ENCODE assay signal across 8 mouse cellular contexts in the genomic region with DNA sequence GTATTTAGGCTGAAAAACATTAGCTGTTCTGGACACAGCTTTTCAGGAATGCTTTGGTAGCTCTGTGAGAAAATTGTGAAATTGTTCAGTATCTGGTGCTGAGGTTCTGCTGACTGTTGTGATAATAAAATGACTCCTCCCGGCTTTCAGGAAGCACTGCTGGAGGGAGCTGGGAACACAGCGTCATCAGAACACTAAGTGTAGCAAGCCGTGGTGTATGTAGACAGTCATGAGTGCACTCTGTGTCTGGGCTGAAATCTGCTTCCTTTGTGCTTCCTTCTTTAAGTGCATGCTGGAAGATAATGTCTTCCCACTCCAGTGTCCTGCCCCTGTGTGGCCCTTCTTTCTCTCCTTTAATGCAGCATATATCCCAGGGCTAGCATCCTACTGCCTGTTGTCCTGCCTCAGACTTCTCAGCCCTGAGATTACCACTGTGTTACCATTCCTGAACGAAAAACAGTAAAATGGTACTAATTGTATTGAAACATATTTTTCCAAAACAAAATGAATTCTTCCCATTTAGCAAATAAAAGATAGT. TPM values are rescaled to one million over a fixed set of nuclear protein-coding genes. Genes with fewer than 3 reads are reported as not detected.
A peak's percentile ranks its signal among the peaks of the same experiment; 100 is the strongest.
DNase-seq lines count a peak whose midpoint lies in the region; ATAC-seq lines count a peak whose summit lies in the region.

No protein-coding gene starts in this region.

- WGBS in hindbrain, embryonic 12.5 days: 12% methylated on average over 4 of the region's 4 CpGs

- no peaks in the 10 kb centered on the region for H3K27me3 ChIP-seq in hindbrain, embryonic 12.5 days

- H3K9ac ChIP-seq in hindbrain, embryonic 12.5 days: no peak overlapping the region

- H3K36me3 ChIP-seq in hindbrain, embryonic 12.5 days: no peaks in the 10 kb centered on the region

- no peaks in the 10 kb centered on the region for H3K9me3 ChIP-seq in hindbrain, embryonic 12.5 days (replicated peaks)

- H3K4me2 ChIP-seq in hindbrain, embryonic 12.5 days (replicated peaks): no peak overlapping the region

- 0 out of 2 replicates have a peak, but pooled peaks have one; percentile 38 for ATAC-seq in hindbrain, embryonic 12.5 days (ENCODE audit: low FRiP score)
- ATAC-seq in megakaryocyte, adult 5-6 weeks (ENCODE audit: poor library complexity, severe bottlenecking): peak; percentile 43; the same call in 1 of the 2 replicates

- H3K4me3 ChIP-seq in hindbrain, embryonic 12.5 days: no peak overlapping the region

- DNase-seq in layer of hippocampus, adult 18-20 months (ENCODE audit: low spot score in 2 of 2): peak; percentile 30 to 43
- DNase-seq in layer of hippocampus, postnatal 10 days (ENCODE audit: low spot score in 2 of 2): no peak
- peak; percentile 56 for DNase-seq in fibroblast of lung, adult 2 months (ENCODE audit: low read depth)
- DNase-seq in right cerebral cortex, postnatal 14 days: no peak
- DNase-seq in right cerebral cortex, postnatal 25 days: no peak
- no peak for DNase-seq in cerebellum, postnatal 14 days

- H3K27ac ChIP-seq in hindbrain, embryonic 12.5 days: peak overlapping the region; percentile 91

- peaks cover 23% of the 10 kb centered on the region for H3K4me1 ChIP-seq in hindbrain, embryonic 12.5 days

RNA-seq across cellular contexts. Expression of gene Ncoa3, which starts 28.7 kb away (rescaled TPM):
- total RNA-seq in layer of hippocampus, adult 18-20 months (2021): 10 to 100 TPM; 30.0 to 33.8 TPM
- total RNA-seq in layer of hippocampus, postnatal 10 days (2021): 10 to 100 TPM; 30.7 to 33.5 TPM
- 14.9 and 15.0 TPM in 2 replicates for polyA plus RNA-seq in hindbrain, embryonic 12.5 days (2016; fragmentation: Nextera tagmentation; extraction: Ambion mirVana)
- 50.7 and 54.8 TPM in 2 replicates for total RNA-seq in megakaryocyte, adult 5-6 weeks (2015)
- 55.7 and 59.8 TPM in 2 replicates for total RNA-seq in megakaryocyte, adult 5-6 weeks (2017)

Comparison
In these comparisons a context has a peak if more than half of its experiments do, and no peak if none do; other contexts are left out.
1. DNase-seq: peak in layer of hippocampus, adult 18-20 months (2 of 2) and fibroblast of lung, adult 2 months (single experiment); none in layer of hippocampus, postnatal 10 days (0 of 2), right cerebral cortex, postnatal 14 days (single experiment), right cerebral cortex, postnatal 25 days (single experiment) and cerebellum, postnatal 14 days (0 of 2).